Mouse (Mus musculus) limb, embryonic 11.5 days (tissue): Measurements from ENCODE around the gene Eif2b4. TPM values are rescaled to one million over a fixed set of nuclear protein-coding genes. Genes with fewer than 3 reads are reported as not detected.
A peak's percentile ranks its signal among the peaks of the same experiment; 100 is the strongest.

Source experiments
- ATAC-seq: fragments of 200-750 bp; cut with Nextera tagmentation; 2 replicates; pipeline ENCODE4 v1.8.0; 2017; ENCODE audit warnings: low read depth; ENCODE audit not compliant: insufficient number of reproducible peaks, low FRiP score, low TSS enrichment
- DNase-seq: peaks from one replicate; pipeline ENCODE4 v3.0.0-alpha.2; 2015; ENCODE audit warnings: low spot score
- H3K27ac ChIP-seq: fragments of 300-500 bp; sonication (generic); replicated peaks from 2 replicates; pipeline ENCODE4 v1.5.1; 2014; ENCODE audit warnings: low read depth, mild to moderate bottlenecking, low read length
- H3K27me3 ChIP-seq: fragments of 300-500 bp; sonication (generic); 2 replicates; pipeline ENCODE4 v1.6.1; 2014; ENCODE audit warnings: mild to moderate bottlenecking, low read length, mixed read lengths; ENCODE audit not compliant: control insufficient read depth, insufficient read depth
- H3K36me3 ChIP-seq: fragments of 300-500 bp; sonication (generic); 2 replicates; pipeline ENCODE4 v1.6.1; 2014; ENCODE audit warnings: mild to moderate bottlenecking, low read length, moderate library complexity, mixed read lengths; ENCODE audit not compliant: control insufficient read depth, insufficient read depth
- H3K4me1 ChIP-seq: fragments of 300-500 bp; sonication (generic); 2 replicates; pipeline ENCODE4 v1.6.1; 2014; ENCODE audit warnings: low read length, mixed read lengths; ENCODE audit not compliant: control insufficient read depth, insufficient read depth
- H3K4me2 ChIP-seq: fragments of 300-500 bp; sonication (generic); 2 replicates; pipeline ENCODE4 v1.6.1; 2014; ENCODE audit warnings: low read depth, mild to moderate bottlenecking, moderate library complexity; ENCODE audit not compliant: severe bottlenecking
- H3K4me3 ChIP-seq: fragments of 300-500 bp; sonication (generic); 2 replicates; pipeline ENCODE4 v1.5.1; 2014; ENCODE audit warnings: low read depth, low read length
- H3K9ac ChIP-seq: fragments of 300-500 bp; sonication (generic); 2 replicates; pipeline ENCODE4 v1.6.1; 2014; ENCODE audit warnings: mild to moderate bottlenecking, low read length
- H3K9me3 ChIP-seq: fragments of 300-500 bp; sonication (generic); 2 replicates; pipeline ENCODE4 v1.6.1; 2016; ENCODE audit warnings: low read length; ENCODE audit not compliant: control insufficient read depth
- WGBS: fragments of 180-500 bp; shearing (Covaris S2); extraction: QIAGEN DNeasy Blood & Tissue Kit; methylation state at CpG from one replicate; pipeline ENCODE4 v1.1.7; 2014; 5-methylcytosine and 5-hydroxymethylcytosine counted together
- polyA plus RNA-seq: library from polyadenylated mRNA; unstranded; fragments of >200 nt; fragmentation: Nextera tagmentation; extraction: Ambion mirVana; gene quantifications from 2 replicates; pipeline ENCODE4 v1.2.1, GENCODE M21; 2014

Gene Eif2b4
- polyA plus RNA-seq, 1 experiment from 2014 or later, result 73.0 TPM

DNA sequence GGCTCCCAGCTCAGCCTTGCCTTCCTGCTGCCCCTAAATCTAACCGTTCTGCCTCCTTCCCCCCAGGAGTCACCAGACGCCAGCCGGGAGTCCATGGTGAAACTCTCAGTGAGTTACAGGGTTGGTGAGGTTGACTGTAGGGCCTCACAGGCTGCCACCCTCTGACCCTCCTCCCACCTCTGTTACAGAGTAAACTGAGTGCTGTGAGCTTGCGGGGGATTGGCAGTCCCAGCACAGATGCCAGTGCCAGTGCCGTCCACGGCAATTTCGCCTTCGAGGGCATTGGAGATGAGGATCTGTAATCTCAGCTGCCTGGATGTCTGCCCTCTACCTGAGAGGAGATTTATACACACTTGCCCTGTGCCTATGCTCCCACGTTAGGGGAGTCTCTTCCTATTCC is 4.9 kb upstream of the Eif2b4 start:
- WGBS, result 85% methylated on average over 9 of the region's 9 CpGs
- ATAC-seq (no peak), DNase-seq (no peak)
- Histone ChIP-seq H3K9me3 (peaks cover 5% of the 10 kb centered on the region), H3K36me3 (peaks cover 48% of the 10 kb centered on the region), H3K4me3 (no peak overlapping the region), H3K4me1 (peaks cover 8% of the 10 kb centered on the region), H3K27me3 (no peaks in the 10 kb centered on the region), H3K9ac (no peak overlapping the region), H3K27ac (no peak overlapping the region), H3K4me2 (no peak overlapping the region)

DNA sequence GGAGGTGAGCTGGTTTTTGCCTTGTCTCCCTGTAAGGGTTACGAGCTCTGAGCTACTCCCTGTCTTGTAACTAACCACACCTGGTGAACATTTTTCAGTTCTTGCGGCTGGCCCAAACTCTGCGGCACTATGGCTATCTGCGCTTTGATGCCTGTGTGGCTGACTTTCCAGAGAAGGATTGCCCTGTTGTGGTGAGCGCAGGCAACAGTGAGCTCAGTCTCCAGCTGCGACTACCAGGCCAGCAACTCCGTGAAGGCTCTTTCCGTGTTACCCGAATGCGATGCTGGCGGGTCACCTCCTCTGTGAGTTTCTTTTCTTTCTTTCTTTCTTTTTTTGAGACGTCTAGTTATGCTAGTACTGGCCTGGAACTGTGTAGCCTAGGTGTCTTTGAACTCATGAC is 3.8 kb upstream of the Eif2b4 start:
- Histone ChIP-seq H3K27me3 (no peaks in the 10 kb centered on the region), H3K27ac (no peak overlapping the region), H3K4me1 (peaks cover 7% of the 10 kb centered on the region), H3K9me3 (peaks cover 5% of the 10 kb centered on the region), H3K4me2 (no peak overlapping the region), H3K36me3 (peaks cover 42% of the 10 kb centered on the region), H3K4me3 (no peak overlapping the region; the same call in 1 of the 2 replicates), H3K9ac (no peak overlapping the region)
- no peak for ATAC-seq
- DNase-seq, result no peak
- WGBS, result 94% methylated on average over 12 of the region's 12 CpGs

DNA sequence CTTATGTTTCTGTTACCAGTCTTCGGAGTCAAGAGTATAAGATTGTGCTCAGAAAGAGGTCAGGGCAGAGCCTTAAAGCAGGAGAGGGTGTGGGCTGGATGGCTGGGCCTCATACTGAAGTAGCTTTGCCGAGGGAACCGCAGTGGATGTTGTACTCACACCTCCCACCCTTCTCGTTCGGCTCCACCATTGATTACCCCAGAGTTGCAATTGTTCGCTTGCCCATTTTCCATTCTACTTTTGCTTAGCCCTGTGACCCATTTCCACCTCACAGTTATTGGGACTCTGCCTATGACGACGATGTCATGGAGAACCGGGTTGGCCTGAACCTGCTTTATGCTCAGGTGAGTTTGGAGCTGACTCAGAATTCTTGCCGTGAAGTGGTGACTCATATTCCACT is 3.0 kb upstream of the Eif2b4 start:
- Histone ChIP-seq H3K9me3 (peaks cover 5% of the 10 kb centered on the region), H3K27ac (no peak overlapping the region), H3K27me3 (no peaks in the 10 kb centered on the region), H3K4me1 (peaks cover 14% of the 10 kb centered on the region), H3K4me2 (no peak overlapping the region), H3K36me3 (peaks cover 42% of the 10 kb centered on the region), H3K9ac (no peak overlapping the region), H3K4me3 (no peak overlapping the region)
- 91% methylated on average over 10 of the region's 10 CpGs for WGBS
- ATAC-seq, result no peak
- no peak for DNase-seq

DNA sequence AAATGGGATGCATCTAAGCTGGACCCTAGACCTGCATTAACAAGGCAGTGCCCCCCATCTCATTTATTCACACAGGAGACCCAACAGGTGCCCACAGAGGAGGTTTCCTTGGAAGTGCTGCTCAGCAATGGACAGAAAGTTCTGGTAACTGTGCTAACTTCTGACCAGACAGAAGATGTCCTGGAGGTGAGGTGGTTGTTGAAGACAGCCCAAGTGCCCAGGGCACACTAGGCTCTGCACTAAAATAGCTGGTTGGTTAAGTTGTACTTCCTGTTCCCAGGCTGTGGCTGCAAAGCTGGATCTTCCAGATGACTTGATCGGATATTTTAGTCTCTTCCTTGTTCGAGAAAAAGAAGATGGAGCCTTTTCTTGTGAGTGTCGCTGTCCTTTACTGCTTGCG is 2.4 kb upstream of the Eif2b4 start:
- peaks cover 43% of the 10 kb centered on the region for H3K36me3 ChIP-seq
- no peaks in the 10 kb centered on the region for H3K27me3 ChIP-seq
- H3K27ac ChIP-seq, result no peak overlapping the region
- H3K9me3 ChIP-seq, result peaks cover 5% of the 10 kb centered on the region
- no peak for DNase-seq
- H3K4me1 ChIP-seq, result peaks cover 14% of the 10 kb centered on the region
- WGBS, result 93% methylated on average over 4 of the region's 4 CpGs
- no peak overlapping the region for H3K4me2 ChIP-seq
- no peak for ATAC-seq
- no peak overlapping the region for H3K4me3 ChIP-seq
- H3K9ac ChIP-seq, result no peak overlapping the region

DNA sequence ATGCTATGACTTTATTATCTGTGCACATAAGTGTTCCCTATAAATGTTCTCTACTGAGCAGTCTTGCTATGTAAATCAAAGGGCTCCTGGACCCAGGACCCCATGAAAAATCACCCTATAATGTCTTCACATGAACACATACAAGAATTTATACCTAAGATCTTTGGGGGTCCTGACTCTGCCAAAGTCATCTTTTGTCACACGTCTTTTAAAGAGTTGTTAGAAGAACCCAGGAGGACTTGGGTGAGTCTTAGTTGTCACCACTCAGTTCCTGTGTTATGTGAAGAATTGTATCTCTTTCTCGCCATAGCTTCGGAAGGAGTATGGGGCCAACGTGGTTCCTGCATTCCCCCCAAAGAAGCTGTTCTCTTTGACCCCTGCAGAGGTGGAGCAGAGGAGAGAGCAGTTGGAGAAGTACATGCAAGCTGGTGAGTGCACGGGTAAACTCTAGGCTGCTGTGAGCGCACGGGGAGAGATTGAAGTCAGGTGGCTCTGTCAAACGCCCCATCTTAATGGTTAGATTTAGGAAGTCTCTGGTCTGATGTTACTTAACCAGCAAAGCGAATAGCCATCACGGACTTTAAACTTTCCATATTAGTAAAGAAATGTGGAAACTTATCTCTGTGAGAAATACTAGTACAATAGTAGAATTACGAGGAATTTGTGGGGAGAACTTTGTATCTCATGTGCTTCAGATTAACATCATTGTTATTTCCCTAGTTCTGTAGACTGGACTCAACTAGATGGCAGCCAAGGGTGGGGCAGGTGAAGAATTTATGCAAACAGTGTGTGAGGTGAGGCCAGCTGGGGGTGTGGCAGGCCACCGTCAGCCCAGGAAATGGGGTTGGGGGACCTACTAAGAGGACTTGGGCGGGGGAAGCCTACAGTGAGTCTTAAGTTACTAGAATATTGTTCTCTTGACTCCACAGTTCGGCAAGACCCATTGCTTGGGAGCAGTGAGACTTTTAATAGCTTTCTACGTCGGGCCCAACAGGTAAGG is 1.6 kb upstream of the Eif2b4 start:
- DNase-seq (no peak), ATAC-seq (no peak)
- no peaks in the 10 kb centered on the region for H3K27me3 ChIP-seq
- H3K9me3 ChIP-seq, result no peaks in the 10 kb centered on the region; the same call in 1 of the 2 replicates
- no peak overlapping the region for H3K9ac ChIP-seq
- peaks cover 45% of the 10 kb centered on the region for H3K36me3 ChIP-seq
- H3K4me1 ChIP-seq, result peaks cover 14% of the 10 kb centered on the region
- H3K27ac ChIP-seq, result no peak overlapping the region
- peak overlapping the region; percentile 81; the same call in 1 of the 2 replicates for H3K4me2 ChIP-seq
- 90% methylated on average over 16 of the region's 16 CpGs for WGBS
- peak overlapping the region; percentile 90; the same call in 1 of the 2 replicates for H3K4me3 ChIP-seq

DNA sequence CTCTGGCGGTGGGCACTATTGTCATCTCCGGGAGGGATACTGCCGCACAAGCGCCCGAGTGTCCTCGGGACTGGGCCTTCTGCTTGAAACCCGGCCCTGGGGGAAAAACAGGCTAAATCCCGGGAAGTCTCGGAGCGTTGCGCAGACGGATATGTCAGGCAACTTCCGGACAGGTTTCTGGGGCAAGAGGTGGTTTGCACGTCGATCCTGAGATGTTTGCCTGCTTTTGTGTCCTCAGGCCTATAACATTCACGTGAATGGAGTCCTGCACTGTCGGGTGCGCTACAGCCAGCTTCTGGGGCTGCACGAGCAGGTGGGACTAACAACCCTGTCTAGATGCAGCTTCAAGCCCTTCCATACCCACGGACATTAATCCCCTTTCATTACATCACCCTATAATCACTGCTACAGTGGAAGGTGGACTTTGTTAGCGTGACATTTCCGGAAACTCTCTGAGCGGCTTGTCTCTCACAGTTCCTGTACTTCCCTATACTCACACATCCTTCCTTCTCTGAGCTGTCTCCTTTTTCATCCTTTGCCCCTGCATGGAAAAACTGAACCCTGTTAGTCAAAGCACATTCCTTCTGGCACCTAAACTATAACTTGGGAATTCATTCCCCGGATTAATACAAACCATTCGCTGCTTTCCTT is 526 bp upstream of the Eif2b4 start:
- Histone ChIP-seq H3K9me3 (no peaks in the 10 kb centered on the region; the same call in 1 of the 2 replicates), H3K9ac (peak overlapping the region; percentile 91), H3K4me3 (peak overlapping the region; percentile 90), H3K4me1 (peaks cover 14% of the 10 kb centered on the region), H3K27me3 (no peaks in the 10 kb centered on the region), H3K36me3 (peaks cover 39% of the 10 kb centered on the region), H3K27ac (peak overlapping the region; percentile 56), H3K4me2 (peak overlapping the region; percentile 81)
- ATAC-seq (no peak), DNase-seq (no peak)
- WGBS, result 12% methylated on average over 25 of the region's 25 CpGs

DNA sequence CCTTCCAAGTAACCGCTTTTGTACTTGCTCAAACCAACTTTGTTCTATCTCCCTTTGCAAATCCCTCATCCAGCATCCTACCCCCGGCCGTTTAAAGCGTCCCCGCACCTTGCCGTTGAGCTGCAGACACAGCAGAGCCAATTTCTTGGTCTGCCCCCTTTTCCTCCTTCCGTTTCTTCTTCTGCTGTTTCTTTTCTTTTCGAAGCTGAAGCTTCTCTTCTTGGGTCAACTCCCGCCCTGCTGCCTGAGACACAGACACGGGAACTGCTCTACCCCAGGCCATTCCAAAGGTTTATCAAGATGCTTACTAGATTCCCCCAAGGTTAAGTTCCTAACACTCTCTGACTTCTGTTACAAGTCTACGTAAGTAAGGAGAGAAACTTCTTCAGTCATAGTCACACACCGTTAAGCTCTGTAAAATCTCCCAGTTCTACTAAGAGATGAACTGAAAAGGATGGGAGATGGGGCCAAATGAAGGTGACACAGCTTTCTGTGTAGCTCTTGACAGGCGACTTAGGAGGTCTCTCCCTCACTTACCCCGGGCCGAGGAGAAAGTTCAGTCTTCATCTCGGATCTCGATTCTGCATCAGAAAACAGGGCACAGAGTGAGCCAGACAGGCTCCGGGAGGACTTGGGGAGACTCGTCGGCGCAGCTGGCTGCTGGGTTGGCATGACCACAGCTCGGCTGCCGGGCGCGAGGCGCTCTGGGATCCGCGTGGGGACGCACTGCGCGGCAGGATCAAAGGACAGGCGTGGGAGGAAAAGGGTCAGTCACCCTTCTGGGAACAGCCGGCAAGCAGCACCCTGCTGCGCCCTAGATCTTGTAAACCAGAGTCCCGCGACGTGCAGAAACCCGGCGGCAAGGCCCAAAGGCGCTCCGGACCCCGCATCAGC is 938 bp downstream of the Eif2b4 start:
- 13% methylated on average over 42 of the region's 42 CpGs for WGBS
- H3K36me3 ChIP-seq, result peaks cover 33% of the 10 kb centered on the region
- no peak for DNase-seq

DNA sequence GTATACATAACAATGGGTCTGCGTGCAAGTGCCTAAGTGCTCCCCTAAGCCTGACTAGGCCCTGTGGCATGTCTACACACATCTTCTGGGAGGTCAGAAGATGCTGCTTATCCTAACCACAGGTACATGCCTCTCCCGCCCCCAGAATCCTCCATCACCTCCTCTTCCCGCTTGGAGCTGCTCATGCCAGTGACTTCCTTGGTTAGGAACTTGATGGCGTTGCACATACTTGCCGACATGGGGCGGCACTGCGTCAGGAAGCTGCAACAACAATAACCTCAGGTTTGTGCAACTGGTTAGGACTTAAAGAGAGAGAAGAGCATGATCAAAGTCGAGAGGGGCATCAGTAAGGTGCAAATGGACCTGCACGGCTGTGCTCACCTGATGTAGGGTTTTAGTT is 3.0 kb downstream of the Eif2b4 start:
- ATAC-seq (no peak), DNase-seq (no peak)
- H3K36me3 ChIP-seq, result peaks cover 21% of the 10 kb centered on the region
- H3K4me1 ChIP-seq, result peaks cover 14% of the 10 kb centered on the region
- H3K9me3 ChIP-seq, result no peaks in the 10 kb centered on the region
- no peak overlapping the region for H3K4me2 ChIP-seq
- H3K9ac ChIP-seq, result no peak overlapping the region
- WGBS, result 88% methylated on average over 9 of the region's 9 CpGs
- no peaks in the 10 kb centered on the region for H3K27me3 ChIP-seq
- no peak overlapping the region for H3K4me3 ChIP-seq
- H3K27ac ChIP-seq, result no peak overlapping the region

More for the DNA sequence above, 938 bp downstream of the Eif2b4 start:
- H3K27ac ChIP-seq, result no peak overlapping the region; the same call in 1 of the 2 replicates
- peak overlapping the region; percentile 51 for H3K4me2 ChIP-seq
- peak; percentile 61 for ATAC-seq
- H3K4me3 ChIP-seq, result peak overlapping the region; percentile 90
- no peaks in the 10 kb centered on the region for H3K27me3 ChIP-seq
- no peaks in the 10 kb centered on the region; the same call in 1 of the 2 replicates for H3K9me3 ChIP-seq
- H3K9ac ChIP-seq, result peak overlapping the region; percentile 67
- H3K4me1 ChIP-seq, result peaks cover 14% of the 10 kb centered on the region
